Mouse (Mus musculus): Measurements from ENCODE around the gene Kdelr2. TPM values are rescaled to one million over a fixed set of nuclear protein-coding genes. Genes with fewer than 3 reads are reported as not detected.

Kdelr2 gene
- polyA plus RNA-seq, 2 experiments: 39.9 to 135 TPM

DNA sequence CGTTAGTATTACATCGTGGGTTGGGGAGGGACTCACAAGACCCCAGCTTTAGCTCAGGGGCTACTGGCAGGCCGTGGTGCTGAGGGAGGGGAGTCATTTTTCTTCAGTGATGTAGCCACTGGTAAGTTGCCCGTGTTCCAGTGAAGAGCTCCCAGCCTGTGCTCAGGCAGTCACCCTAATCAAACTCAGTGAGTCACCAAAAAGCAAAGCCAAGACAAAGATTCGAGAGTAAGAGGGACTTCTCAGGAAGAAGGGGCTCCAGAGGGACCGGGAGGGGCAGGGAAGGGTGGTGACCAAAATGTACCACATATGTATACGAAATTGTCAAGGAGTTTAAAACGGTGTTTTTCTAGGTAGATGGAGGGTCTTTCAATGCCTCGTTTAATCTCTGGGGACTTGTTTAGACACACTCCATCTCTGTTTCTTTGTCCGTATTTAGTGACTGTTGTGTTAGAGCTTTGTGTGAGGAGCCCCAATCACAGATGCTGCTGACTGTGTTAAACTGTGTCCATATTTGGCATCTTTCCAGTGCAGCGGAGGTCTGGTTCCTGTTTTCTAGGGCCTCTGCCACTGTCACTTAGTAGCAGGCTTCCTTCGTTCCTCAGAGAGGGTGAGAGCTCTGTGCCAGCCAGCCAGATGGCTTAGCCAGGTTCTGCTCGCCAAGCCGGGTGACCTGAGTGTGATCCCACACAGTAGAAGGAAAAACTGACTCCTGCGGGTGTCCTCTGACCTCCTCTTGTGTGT, 67.0 kb downstream of the Kdelr2 start:
- Histone ChIP-seq H3K27ac (no peak overlapping the region), H3K36me3 (replicated peaks; ENCODE audit: control insufficient read depth, insufficient read depth, low read depth) (peaks cover 20% of the 10 kb centered on the region), H3K9ac (replicated peaks) (no peak overlapping the region), H3K4me1 (replicated peaks; ENCODE audit: control insufficient read depth in 2 of 2, insufficient read depth in 2 of 2, low read length in 1 of 2) (peaks cover 4 to 7% of the 10 kb centered on the region in 2 experiments; a peak in 3 of 4 replicates), H3K4me3 (ENCODE audit: insufficient read depth in 1 of 2, low read depth in 2 of 2, low read length in 2 of 2) (no peak overlapping the region), H3K4me2 (ENCODE audit: low read depth) (no peak overlapping the region), H3K9me3 (ENCODE audit: control insufficient read depth, low read length) (no peaks in the 10 kb centered on the region), H3K27me3 (ENCODE audit: control insufficient read depth, insufficient read depth, low read length) (no peaks in the 10 kb centered on the region)
- TF ChIP-seq EP300 (IDR thresholded peaks at IDR 0.05; ENCODE audit: low read depth): no peak
- TF ChIP-seq CTCF (IDR thresholded peaks at IDR 0.05; ENCODE audit: low read depth): no peak
- 52% methylated on average over 15 of the region's 15 CpGs for WGBS (ENCODE audit: insufficient replicate concordance)
- DNase-seq (ENCODE audit: low read depth in 3 of 3, low spot score in 3 of 3) (no peak), ATAC-seq (ENCODE audit: insufficient read depth) (peak; percentile 17; the same call in 1 of the 2 replicates)

DNA sequence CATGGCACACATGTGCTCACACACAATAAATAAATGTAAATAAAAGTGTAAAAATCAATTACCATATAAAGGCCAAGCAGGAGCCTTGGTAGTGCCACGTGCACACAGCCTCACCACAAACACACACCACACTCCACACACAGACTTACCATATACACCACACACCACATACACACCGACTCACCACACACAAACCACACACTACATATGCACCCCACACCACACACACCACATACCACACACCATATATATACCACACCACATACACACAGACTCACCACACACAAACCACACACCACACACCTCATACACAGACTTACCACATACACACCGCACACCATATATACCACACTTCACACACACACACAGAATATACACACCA, 67.5 kb downstream of the Kdelr2 start:
- ATAC-seq (ENCODE audit: insufficient read depth): no peak; the same call in 1 of the 2 replicates
- DNase-seq (ENCODE audit: low read depth in 3 of 3, low spot score in 3 of 3): no peak
- WGBS (ENCODE audit: insufficient replicate concordance): 70% methylated on average over 3 of the region's 3 CpGs
- H3K36me3 ChIP-seq (replicated peaks; ENCODE audit: control insufficient read depth, insufficient read depth, low read depth): peaks cover 20% of the 10 kb centered on the region
- TF ChIP-seq EP300 (IDR thresholded peaks at IDR 0.05; ENCODE audit: low read depth) (no peak), CTCF (IDR thresholded peaks at IDR 0.05; ENCODE audit: low read depth) (no peak)
- H3K9me3 ChIP-seq (ENCODE audit: control insufficient read depth, low read length): no peaks in the 10 kb centered on the region
- no peaks in the 10 kb centered on the region for H3K27me3 ChIP-seq (ENCODE audit: control insufficient read depth, insufficient read depth, low read length)
- H3K27ac ChIP-seq: no peak overlapping the region
- H3K4me1 ChIP-seq (replicated peaks; ENCODE audit: control insufficient read depth in 2 of 2, insufficient read depth in 2 of 2, low read length in 1 of 2): peaks cover 2 to 3% of the 10 kb centered on the region in 2 experiments; a peak in 1 of 4 replicates
- no peak overlapping the region for H3K4me2 ChIP-seq (ENCODE audit: low read depth)
- no peak overlapping the region for H3K9ac ChIP-seq (replicated peaks)
- no peak overlapping the region for H3K4me3 ChIP-seq (ENCODE audit: insufficient read depth in 1 of 2, low read depth in 2 of 2, low read length in 2 of 2)

Other genes with a start within 250 kb of the Kdelr2 start
- gene Rbak, start 223.1 kb upstream of the Kdelr2 start, polyA plus RNA-seq (2012; rRNA removed): 0.97 and 1.8 TPM in 2 replicates
- 0.62 and 1.1 TPM in 2 replicates for gene Rbak, start 223.1 kb upstream of the Kdelr2 start, polyA plus RNA-seq (2014; fragmentation: Nextera tagmentation; extraction: Ambion mirVana)
- gene Spdye4b, start 222.8 kb upstream of the Kdelr2 start, polyA plus RNA-seq (2012; rRNA removed): not detected in 2 replicates
- gene Spdye4b, start 222.8 kb upstream of the Kdelr2 start, polyA plus RNA-seq (2014; fragmentation: Nextera tagmentation; extraction: Ambion mirVana): not detected in 2 replicates
- gene Spdye4a, start 176.9 kb upstream of the Kdelr2 start, polyA plus RNA-seq (2012; rRNA removed): not detected in 2 replicates
- not detected in 2 replicates for gene Spdye4a, start 176.9 kb upstream of the Kdelr2 start, polyA plus RNA-seq (2014; fragmentation: Nextera tagmentation; extraction: Ambion mirVana)
- gene Zfp12, start 168.7 kb upstream of the Kdelr2 start, polyA plus RNA-seq (2012; rRNA removed): 2.3 and 2.6 TPM in 2 replicates
- gene Zfp12, start 168.7 kb upstream of the Kdelr2 start, polyA plus RNA-seq (2014; fragmentation: Nextera tagmentation; extraction: Ambion mirVana): 1.8 and 2.3 TPM in 2 replicates
- 0.28 and 0.33 TPM in 2 replicates for gene Zfp316, start 133.8 kb upstream of the Kdelr2 start, polyA plus RNA-seq (2012; rRNA removed)
- gene Zfp316, start 133.8 kb upstream of the Kdelr2 start, polyA plus RNA-seq (2014; fragmentation: Nextera tagmentation; extraction: Ambion mirVana): 0.05 and 0.10 TPM in 2 replicates
- gene Zfp853, start 110.2 kb upstream of the Kdelr2 start, polyA plus RNA-seq (2012; rRNA removed): 0.10 and 0.11 TPM in 2 replicates
- not detected in 2 replicates for gene Zfp853, start 110.2 kb upstream of the Kdelr2 start, polyA plus RNA-seq (2014; fragmentation: Nextera tagmentation; extraction: Ambion mirVana)
- 12.7 and 14.1 TPM in 2 replicates for gene E130309D02Rik, start 88.5 kb upstream of the Kdelr2 start, polyA plus RNA-seq (2012; rRNA removed)
- 13.7 and 17.2 TPM in 2 replicates for gene E130309D02Rik, start 88.5 kb upstream of the Kdelr2 start, polyA plus RNA-seq (2014; fragmentation: Nextera tagmentation; extraction: Ambion mirVana)
- gene Zdhhc4, start 74.6 kb upstream of the Kdelr2 start, polyA plus RNA-seq (2012; rRNA removed): 16.4 and 19.3 TPM in 2 replicates
- gene Zdhhc4, start 74.6 kb upstream of the Kdelr2 start, polyA plus RNA-seq (2014; fragmentation: Nextera tagmentation; extraction: Ambion mirVana): 24.5 and 25.9 TPM in 2 replicates
- gene Grid2ip, start 46.5 kb upstream of the Kdelr2 start, polyA plus RNA-seq (2012; rRNA removed): 0.01 and 0.05 TPM in 2 replicates
- gene Grid2ip, start 46.5 kb upstream of the Kdelr2 start, polyA plus RNA-seq (2014; fragmentation: Nextera tagmentation; extraction: Ambion mirVana): not detected in 2 replicates
- gene Daglb, start 60.7 kb downstream of the Kdelr2 start, polyA plus RNA-seq (2012; rRNA removed): 4.9 TPM in 2 replicates
- 4.5 and 5.4 TPM in 2 replicates for gene Daglb, start 60.7 kb downstream of the Kdelr2 start, polyA plus RNA-seq (2014; fragmentation: Nextera tagmentation; extraction: Ambion mirVana)
- 53.9 and 115 TPM in 2 replicates for gene Rac1, start 124.2 kb downstream of the Kdelr2 start, polyA plus RNA-seq (2012; rRNA removed)
- 146 and 161 TPM in 2 replicates for gene Rac1, start 124.2 kb downstream of the Kdelr2 start, polyA plus RNA-seq (2014; fragmentation: Nextera tagmentation; extraction: Ambion mirVana)
- gene Cyth3, start 218.6 kb downstream of the Kdelr2 start, polyA plus RNA-seq (2012; rRNA removed): 20.7 and 24.1 TPM in 2 replicates
- gene Cyth3, start 218.6 kb downstream of the Kdelr2 start, polyA plus RNA-seq (2014; fragmentation: Nextera tagmentation; extraction: Ambion mirVana): 28.1 and 33.5 TPM in 2 replicates

Measured in liver, embryonic 14.5 days (tissue).